Mouse (Mus musculus): ENCODE measurements around the gene Hsd17b6.
A peak's percentile ranks its signal among the peaks of the same experiment; 100 is the strongest.
"Not testable (repeated sequence)": the region's sequence is repeated elsewhere in the genome, so short reads cannot be mapped to it uniquely, and the experiment has no call there.

The Hsd17b6 gene

DNA sequence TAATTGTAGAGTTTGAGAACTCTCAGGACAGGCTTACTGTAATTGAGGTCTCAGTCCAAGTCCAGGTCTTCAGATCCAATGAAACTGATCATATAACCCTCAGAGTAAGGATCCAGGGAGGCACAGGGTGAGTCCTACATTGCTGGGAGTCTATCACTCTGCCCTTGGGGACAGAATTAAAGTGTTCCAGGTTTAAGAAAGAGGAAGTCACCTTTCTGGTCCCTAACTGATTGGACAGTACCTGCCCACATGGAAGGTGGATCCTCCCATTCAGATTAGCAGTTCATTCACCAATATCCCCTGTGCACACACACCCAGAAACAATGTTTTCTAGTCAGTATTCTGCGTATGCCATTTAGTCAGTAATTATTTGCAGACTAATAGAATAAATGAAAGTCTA, at the start of gene Hsd17b6:
Gene Hsd17b6, minus strand, starts transcription at position 166 of the 400 bp plus-strand sequence.
- no peak for DNase-seq

DNA sequence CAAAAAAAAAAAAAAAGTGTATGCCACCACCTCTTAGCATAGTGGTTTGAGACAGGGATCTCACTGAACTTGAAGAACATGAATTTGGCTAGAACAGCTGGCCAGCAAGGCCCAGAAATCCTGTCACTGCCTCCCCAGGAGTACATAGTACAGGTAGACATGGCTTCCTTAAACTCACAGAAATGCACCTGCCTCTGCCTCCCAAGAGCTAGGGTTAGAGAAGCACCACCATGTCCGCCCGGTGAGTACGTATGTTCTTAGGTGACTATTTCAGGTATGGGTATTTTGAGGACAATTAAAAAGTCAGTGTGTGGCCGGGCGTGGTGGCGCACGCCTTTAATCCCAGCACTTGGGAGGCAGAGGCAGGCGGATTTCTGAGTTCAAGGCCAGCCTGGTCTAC, 45.6 kb upstream of the Hsd17b6 start:
- no peak for DNase-seq

DNA sequence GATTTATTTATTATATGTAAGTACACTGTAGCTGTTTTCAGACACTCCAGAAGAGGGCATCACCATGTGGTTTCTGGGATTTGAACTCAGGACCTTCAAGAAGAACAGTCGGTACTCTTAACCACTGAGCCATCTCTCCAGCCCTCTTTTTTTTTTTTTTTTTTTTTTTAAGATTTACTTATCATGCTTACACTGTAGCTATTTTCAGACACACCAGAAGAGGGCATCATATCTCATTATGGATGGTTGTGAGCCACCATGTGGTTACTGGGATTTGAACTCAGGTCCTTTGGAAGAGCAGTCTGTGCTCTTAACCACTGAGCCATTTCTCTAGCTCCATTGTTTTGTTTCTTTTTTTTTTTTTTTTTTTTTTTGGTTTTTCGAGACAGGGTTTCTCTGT, 44.7 kb upstream of the Hsd17b6 start:
- not testable (repeated sequence) for DNase-seq

DNA sequence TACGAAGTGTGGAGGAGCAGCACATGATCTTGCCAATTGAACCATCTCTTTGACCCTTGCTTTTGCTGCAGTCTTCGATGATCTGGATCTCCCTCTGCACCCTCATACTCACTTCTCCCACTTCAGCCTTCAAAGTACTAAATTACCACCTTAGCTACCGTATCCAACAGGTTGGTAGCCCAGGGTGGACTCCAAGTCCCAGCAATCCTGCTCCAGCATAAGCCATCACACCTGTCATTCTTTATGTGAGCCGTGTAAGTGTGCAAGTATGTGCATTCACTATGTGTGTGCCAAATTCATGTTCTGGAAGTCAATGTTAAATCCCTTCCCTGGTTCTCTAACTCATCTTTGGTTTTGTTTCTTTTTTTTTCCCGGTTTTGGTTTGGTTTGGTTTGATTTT, 44.2 kb upstream of the Hsd17b6 start:
- no peak for DNase-seq

DNA sequence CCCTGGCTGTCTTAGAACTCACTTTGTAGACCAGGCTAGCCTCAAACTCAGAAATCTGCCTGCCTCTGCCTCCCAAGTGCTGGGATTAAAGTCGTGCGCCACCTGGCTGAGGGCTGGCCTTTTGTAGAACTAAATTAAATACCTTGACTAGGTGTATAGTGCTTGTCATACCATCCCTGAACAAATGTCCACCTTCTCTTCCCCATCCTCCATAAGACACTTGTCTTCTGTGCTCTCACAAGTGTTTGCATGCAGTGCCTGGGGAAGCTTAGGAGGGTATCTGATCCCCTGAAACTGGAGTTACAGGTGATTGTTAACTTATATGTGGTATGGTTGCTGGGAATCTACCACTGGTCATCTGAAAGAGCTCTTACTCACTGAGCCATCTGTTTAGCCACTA, 42.9 kb upstream of the Hsd17b6 start:
- DNase-seq, result no peak

DNA sequence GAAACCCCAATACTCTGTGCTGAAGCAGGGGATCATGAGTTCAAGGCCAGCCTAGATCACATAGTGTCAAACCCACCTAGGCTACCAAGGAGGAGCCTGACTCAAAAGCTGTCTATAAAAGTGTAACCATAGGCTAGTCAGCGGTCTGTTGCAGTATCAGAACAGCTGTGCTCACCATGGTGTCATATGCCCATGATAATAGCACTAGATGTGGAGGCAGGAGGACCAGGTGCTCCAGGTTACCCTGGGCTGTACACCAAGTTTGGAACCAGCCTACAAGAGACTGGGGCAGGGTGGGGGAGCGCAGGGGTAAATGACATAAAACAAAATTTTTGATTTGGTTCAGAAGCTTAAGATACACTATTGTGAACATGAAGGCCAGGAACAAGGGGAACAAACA, 42.3 kb upstream of the Hsd17b6 start:
- no peak for DNase-seq

DNA sequence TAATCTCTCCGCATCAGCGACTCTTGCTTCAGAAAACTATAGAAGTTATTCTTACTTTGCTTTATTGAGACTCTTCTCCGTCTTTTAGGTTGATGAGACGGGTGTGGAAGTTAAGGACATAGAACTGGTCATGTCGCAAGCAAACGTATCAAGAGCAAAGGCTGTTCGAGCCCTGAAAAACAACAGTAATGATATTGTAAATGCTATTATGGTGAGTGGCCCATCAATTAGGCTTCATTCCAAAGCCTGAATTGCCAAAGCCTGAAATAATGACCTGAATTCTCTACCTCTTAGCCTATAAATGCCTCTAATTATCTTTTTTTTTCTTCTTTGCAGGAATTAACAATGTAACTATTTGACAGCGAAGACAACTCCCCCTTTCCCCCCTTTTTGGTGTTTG, 40.7 kb upstream of the Hsd17b6 start:
- DNase-seq, result no peak

DNA sequence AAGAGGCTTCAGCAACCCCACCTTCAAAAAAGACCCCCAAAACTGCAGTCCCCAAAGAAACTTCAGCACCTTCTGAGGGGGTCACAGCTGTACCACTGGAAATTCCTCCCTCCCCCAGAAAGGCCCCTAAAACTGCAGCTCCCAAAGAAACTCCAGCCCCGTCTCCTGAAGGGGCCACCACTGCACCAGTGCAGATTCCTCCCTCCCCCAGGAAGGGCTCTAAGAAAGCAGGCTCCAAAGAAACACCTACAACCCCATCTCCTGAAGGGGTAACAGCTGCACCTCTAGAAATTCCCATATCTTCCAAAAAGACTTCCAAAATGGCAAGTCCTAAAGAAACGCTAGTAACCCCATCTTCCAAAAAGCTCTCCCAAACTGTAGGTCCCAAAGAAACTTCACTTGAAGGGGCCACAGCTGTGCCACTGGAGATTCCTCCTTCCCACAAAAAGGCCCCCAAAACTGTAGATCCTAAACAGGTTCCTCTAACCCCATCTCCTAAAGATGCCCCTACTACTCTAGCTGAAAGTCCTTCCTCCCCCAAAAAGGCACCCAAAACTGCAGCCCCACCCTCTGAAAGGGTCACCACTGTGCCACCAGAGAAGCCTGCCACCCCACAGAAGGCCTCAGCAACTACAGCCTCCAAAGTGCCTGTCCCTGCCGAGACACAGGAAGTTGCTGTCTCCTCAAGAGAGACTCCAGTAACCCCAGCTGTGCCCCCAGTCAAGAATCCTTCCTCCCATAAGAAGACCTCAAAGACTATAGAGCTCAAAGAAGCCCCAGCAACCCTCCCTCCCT, 35.8 kb upstream of the Hsd17b6 start:
- no peak for DNase-seq

DNA sequence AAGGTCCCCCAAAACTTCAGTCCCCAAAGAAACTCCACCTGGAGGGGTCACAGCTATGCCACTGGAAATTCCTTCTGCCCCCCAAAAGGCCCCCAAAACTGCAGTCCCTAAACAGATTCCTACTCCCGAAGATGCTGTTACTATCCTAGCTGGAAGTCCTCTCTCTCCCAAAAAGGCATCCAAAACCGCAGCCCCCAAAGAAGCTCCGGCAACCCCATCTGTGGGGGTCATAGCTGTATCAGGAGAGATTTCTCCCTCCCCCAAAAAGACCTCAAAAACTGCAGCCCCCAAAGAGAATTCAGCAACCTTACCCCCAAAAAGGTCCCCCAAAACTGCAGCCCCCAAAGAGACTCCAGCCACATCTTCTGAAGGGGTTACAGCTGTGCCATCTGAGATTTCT, 35.1 kb upstream of the Hsd17b6 start:
- no peak for DNase-seq

DNA sequence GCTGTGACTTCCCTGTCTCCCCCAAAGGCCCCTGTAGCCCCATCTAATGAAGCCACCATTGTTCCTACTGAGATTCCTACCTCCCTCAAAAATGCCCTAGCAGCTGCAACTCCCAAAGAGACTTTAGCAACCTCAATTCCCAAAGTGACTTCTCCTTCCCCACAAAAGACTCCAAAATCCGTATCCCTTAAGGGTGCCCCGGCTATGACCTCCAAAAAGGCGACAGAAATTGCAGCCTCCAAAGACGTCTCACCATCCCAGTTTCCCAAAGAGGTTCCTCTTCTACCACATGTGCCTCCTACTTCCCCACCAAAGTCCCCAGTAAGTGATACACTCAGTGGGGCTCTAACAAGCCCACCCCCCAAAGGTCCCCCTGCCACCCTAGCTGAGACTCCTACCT, 34.2 kb upstream of the Hsd17b6 start:
- DNase-seq, result no peak

DNA sequence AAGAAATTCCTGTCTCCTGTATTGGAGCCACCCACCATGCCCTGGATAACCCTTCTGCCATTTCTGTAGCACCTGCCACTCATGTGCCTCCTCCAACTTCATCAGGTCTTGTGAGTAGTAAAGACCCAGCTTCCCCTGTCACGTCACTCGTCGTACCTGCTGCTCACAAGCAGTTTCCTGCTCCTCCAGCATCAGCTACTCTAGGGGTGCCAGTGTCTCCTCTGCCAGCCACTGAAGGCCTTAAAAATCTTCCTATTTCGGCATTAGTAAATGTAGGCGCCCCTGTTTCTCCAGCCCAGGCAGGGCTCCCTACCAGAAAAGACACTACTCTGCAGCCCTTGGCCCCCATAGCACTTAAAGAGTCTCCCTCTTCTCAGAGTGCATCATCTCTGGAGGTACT, 32.9 kb upstream of the Hsd17b6 start:
- no peak for DNase-seq

DNA sequence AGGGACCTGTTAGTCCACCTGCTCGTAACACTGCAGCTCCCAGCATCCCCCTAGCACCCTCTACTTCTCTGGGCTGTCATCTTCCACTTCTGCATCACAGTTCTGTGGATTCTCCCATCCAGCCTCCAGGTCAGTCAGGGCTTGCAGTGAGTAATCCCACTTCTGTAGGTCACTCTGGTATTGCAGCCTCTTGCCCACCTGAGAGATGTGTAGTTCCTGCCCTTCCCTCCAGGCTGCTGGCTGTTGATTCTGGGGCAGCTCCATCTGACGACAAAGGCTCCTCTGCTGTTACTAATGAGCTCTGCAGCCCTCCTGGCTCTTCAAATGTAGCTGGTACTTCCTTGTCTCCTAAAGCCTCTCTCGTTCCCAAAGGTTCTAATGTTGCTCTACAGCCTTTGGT, 32.4 kb upstream of the Hsd17b6 start:
- DNase-seq, result no peak

DNA sequence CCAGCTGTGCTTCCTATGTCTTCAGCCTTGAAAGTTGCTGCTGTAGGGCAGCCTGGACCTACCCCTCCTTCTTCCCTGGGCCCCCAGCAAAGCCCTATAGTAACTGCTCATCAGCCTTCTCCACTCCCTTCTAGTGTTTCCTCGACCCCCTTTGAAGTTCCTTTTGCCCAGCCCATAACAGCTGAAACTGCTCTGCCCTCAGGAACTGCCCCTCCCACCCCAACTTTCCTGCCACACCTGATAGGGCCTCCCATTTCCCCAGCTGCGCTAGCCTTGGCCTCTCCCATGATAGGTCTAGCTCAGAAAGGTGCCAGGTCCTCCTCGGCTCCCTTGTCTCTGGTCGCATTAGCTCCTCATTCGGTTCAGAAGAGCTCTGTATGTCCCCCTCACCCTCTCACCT, 31.8 kb upstream of the Hsd17b6 start:
- DNase-seq, result peak; percentile 11

DNA sequence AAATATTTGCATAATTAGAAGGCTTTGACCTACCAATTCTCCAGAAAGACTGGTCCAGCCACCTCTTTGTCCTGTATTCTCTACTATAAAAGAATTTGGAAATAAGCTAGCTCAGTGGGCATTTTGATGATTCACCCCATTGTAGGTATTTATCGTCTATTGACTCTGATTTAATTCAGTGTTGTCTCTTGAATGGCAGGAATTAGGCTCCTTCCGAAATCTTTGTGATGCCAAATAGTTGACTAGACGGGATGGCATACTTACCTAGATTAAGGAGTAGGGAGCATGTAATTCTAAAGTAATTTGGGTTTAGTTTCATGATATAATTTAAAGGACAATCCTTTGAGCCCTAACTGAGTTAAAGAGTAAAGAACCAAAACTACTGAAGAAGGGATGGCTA, 30.5 kb upstream of the Hsd17b6 start:
- DNase-seq, result no peak

DNA sequence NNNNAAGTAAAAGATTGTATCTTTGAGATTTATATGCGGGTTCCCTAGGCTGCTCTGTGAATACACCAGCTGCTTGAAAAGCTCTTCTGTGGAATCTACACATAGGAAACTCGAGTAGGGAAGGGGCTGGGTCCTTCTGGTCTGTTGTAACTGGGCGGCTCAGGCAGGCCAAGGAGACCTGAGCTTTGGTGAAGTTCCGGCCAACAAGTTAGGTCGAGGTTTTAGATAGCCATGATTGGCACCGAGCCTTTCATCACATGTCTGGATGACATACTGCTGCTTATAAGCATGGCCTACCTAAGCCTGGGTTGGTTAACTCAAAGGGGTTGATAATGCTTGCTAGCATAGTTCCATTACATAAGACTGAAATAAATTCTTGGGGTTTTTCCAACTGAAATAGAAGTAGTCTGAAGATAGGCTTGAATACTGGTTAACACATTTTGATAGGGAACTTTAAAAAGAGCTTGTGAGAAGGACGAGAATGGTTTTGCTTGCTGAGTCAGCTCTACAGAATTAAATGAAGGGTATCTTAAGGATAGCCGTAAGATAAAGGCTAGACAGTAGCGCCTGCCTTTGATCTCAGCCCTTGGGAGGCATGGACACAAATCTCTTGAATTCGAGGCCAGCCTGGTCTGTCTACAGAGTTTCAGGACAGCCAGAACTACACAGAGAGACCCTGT, 29.5 kb upstream of the Hsd17b6 start:
- DNase-seq, result peak; percentile 76

DNA sequence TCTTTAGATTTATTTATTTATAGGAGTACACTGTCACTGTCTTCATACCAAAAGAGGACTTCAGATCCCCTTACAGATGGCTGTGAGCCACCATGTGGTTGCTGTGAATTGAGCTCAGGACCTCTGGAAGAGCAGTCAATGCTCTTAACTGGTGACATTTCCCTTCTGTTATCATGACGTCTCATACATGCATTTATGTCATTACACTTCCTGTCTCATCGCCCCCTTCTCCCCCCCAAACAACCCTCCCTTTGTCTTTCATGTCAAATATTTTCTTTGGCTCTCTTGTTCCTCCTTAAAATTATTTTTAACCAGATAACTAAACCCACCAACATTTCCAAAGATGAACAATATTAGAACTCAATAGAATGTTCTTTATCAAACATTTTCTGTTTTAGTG, 23.4 kb upstream of the Hsd17b6 start:
- DNase-seq, result no peak

DNA sequence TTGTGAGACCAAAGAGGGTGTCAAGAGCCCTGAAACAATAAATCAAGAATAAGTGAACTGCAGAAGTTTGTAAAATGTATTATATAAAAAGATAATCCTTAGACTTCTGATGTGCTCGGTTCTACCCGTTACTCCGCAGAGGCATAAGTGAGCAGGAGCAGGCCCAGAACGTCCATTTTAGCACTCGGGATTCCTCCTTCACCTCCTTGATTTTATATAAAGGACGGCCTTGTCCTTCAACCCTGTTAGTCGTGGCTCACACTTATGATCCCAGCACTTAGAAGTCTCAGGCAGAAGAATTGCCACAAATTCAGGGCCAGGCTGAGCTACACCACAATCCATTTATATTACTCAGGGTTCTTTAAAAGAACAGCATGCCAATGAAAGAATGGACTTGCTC, 22.5 kb upstream of the Hsd17b6 start:
- DNase-seq, result no peak

DNA sequence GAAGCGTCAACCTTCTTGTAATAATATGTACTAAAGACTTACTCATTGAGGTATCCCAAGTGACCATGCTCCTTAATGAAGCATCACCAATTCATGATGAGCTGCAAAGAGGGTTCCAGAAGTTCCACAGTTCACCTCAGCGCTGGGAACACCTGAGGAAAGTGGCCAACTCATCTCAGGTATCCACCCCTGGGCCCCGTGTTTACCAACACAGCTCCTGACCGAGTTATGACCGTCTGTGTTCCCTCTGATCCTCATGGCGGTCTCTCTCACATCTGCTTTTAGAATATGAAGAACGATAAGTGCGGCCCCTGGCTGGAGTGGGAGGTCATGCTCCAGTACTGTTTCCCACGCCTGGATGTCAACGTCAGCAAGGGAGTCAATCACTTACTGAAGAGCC, 16.1 kb upstream of the Hsd17b6 start:
- no peak for DNase-seq

DNA sequence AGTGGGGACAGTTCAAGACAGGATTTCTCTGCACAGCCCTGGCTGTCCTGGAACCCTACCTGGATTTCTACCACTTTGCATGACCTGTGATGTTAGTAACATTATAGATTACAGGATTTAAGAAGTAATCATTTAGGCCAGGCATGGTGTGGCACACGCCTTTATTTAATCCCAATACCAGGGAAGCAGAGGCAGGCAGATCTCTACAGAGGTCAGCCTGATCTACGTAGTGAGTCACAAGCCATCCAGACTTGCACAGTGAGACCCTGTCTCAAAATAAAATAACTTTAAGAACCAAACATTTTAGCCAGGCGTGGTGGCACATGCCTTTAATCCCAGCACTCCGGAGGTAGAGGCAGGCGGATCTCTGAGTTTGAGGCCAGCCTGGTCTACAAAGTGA, 14.8 kb upstream of the Hsd17b6 start:
- DNase-seq, result no peak

DNA sequence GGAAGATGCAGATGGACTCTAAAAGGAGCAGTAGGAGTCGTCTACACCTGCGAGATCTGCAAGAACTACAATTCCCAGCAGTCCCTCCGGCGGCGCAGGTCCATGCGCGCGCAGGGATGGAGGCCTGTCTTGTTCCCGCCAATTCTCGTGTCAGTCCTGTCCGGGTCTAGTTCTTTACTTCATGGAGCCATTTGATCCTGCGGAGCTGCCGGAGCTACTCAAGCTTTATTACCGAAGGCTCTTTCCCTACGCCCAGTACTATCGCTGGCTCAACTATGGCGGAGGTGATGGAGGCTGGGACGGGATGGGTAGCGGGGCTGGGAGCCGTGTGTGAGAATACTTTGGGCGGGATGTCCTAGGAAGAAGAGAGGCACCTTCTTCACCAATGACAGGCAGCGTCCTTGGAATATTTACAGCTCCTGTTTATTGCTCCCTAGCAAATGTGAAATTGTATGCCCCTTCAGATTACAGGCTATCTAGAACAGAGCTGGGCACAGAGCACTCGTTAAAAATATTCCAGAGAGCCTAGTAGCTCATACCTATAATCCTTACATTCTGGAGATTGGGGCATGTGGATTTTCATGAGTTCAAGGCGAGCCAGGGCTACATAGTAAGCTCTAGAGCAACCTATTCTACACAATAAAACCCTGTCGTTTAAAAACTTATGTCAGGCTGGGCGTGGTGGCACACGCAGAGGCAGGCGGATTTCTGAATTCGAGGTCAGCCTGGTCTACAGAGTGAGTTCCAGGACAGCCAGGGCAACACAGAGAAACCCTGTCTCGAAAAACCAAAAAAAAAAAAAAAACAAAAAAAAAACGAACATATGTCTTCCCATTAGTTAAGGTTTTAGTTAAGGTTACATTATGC, 7.9 kb upstream of the Hsd17b6 start, which contains the start of gene Prim1:
Gene Prim1, plus strand, starts transcription at position 101 of the 867 bp plus-strand sequence.
- peak; percentile 89 for DNase-seq

DNA sequence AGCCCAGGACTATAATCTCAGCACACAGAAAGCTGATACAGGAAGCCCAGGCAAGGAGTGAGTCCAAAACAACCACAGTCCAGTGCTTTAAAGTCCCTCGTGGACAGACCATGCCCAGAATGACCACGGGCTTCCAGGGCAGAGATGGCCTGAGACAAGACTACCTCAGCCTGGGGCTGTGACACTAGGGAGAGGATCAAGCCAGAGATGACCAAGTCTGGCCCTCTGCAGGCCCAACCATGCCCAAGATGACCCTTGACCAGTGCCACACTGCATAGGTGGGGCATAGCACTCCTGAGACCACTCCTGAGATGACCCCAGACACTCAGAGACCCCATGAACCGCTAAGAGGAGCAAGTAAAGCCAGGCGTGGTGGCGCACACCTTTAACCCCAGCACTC, 2.3 kb upstream of the Hsd17b6 start:
- no peak for DNase-seq

DNA sequence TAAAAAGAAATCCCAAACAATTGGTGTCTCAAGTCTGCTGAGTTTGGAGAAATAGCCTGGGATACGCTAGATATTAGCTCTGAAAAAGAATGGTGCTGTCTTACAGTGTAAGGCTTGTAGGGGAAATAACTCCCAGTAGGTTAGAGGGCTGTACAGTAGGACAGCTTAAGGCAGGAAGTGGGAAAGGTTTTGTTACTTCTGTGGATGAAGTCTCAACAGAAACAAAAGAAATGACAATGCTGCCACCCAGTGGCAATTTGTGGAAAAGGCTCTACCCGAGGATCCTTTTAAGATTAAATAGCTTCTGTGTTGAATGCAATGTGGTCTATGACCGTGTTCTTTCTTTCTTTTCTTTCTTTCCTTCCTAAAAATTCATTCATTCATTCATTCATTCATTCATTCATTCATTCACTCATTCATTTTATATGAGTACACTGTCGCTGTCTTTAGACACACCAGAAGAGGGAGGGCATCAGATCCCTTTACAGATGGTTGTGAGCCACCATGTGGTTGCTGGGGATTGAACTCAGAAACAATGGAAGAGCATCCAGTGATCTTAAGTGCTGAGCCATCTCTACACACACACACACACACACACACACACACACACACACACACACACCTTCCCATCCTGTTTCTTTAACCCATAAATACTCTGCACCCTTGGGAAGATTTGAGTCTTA, 937 bp upstream of the Hsd17b6 start:
- DNase-seq, result peak; percentile 91

DNA sequence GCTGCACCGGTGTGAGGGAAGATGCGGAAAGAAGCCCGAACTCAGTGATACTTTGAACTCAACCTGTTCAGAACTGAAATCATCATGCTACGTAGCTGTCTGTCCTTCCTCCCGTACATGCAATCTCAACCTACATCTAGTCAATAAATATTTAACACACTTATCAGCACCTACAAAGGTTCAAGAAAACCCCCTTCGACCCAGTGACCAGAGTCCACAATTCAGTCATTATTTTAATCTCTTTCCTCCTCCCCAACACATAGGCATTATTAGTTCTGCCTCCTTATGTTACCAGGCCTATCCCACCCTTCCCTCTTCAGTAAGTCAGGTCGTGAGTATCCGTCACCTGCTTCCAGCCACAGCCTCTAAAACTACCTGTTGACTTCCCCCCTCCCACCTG, 1.9 kb downstream of the Hsd17b6 start:
- no peak for DNase-seq

Data from lung, postnatal 36 days (tissue).